Mouse (Mus musculus) stomach, postnatal 0 days (tissue): ENCODE measurements around the gene BC030867. TPM values are rescaled to one million over a fixed set of nuclear protein-coding genes. Genes with fewer than 3 reads are reported as not detected.

Experiments used
- ATAC-seq: fragments of 200-750 bp; cut with Nextera tagmentation; 2 replicates; pipeline ENCODE4 v1.8.0; 2017; ENCODE audit not compliant: low FRiP score, low TSS enrichment
- DNase-seq: peaks from one replicate; pipeline ENCODE4 v3.0.0-alpha.2; 2016; ENCODE audit warnings: low spot score
- H3K27ac ChIP-seq: fragments of 300-500 bp; sonication (generic); replicated peaks from 2 replicates; pipeline ENCODE4 v1.5.1; 2014; ENCODE audit warnings: mild to moderate bottlenecking, control low read depth
- H3K27me3 ChIP-seq: fragments of 300-500 bp; sonication (generic); 2 replicates; pipeline ENCODE4 v1.6.1; 2014; ENCODE audit warnings: low read length; ENCODE audit not compliant: control insufficient read depth, insufficient read depth
- H3K36me3 ChIP-seq: fragments of 300-500 bp; sonication (generic); 2 replicates; pipeline ENCODE4 v1.6.1; 2014; ENCODE audit warnings: low read length, mixed read lengths; ENCODE audit not compliant: control insufficient read depth, insufficient read depth
- H3K4me1 ChIP-seq: fragments of 300-500 bp; sonication (generic); replicated peaks from 2 replicates; pipeline ENCODE4 v1.6.1; 2014; ENCODE audit warnings: antibody characterized with exemption; ENCODE audit not compliant: control insufficient read depth, insufficient read depth
- H3K4me2 ChIP-seq: fragments of 300-500 bp; sonication (generic); replicated peaks from 2 replicates; pipeline ENCODE4 v1.6.1; 2014; ENCODE audit warnings: low read depth, mild to moderate bottlenecking, control low read depth, moderate library complexity
- H3K4me3 ChIP-seq: fragments of 300-500 bp; sonication (generic); 2 replicates; pipeline ENCODE4 v1.5.1; 2014; ENCODE audit warnings: low read depth, low read length, control low read depth
- H3K9ac ChIP-seq: fragments of 300-500 bp; sonication (generic); 2 replicates; pipeline ENCODE4 v1.6.1; 2014; ENCODE audit warnings: mild to moderate bottlenecking, low read length, control low read depth, mixed read lengths
- H3K9me3 ChIP-seq: fragments of 300-500 bp; sonication (generic); 2 replicates; pipeline ENCODE4 v1.6.1; 2016; ENCODE audit warnings: low read length; ENCODE audit not compliant: control insufficient read depth
- CTCF ChIP-seq: IDR thresholded peaks from 2 replicates; pipeline ENCODE4 v1.5.1; 2016; ENCODE audit warnings: antibody characterized with exemption, low read depth, mild to moderate bottlenecking, moderate library complexity
- EP300 ChIP-seq: optimal IDR thresholded peaks from 2 replicates; pipeline ENCODE3; 2016; ENCODE audit warnings: antibody characterized with exemption
- WGBS: fragments of 180-500 bp; shearing (Covaris S2); extraction: QIAGEN DNeasy Blood & Tissue Kit; methylation state at CpG from one replicate; pipeline ENCODE4 v1.1.7; 2014; 5-methylcytosine and 5-hydroxymethylcytosine counted together
- polyA plus RNA-seq: library from polyadenylated mRNA; unstranded; fragments of >200 nt; fragmentation: Nextera tagmentation; extraction: Ambion mirVana; gene quantifications from 2 replicates; pipeline ENCODE4 v1.2.1, GENCODE M21; 2015

The BC030867 gene
- polyA plus RNA-seq, 1 experiment from 2014 or later: 2.7 TPM

GRCm38 (mm10) chr11:102208846-102209245, 39.8 kb upstream of the BC030867 start:
- WGBS: 24% methylated on average over 3 of the region's 4 CpGs
- H3K27ac ChIP-seq: no peak overlapping the region
- DNase-seq: no peak
- H3K4me3 ChIP-seq: no peak overlapping the region
- no peak for TF ChIP-seq EP300
- no peak for TF ChIP-seq CTCF
- H3K27me3 ChIP-seq: no peaks in the 10 kb centered on the region
- H3K4me2 ChIP-seq: no peak overlapping the region
- H3K9me3 ChIP-seq: no peaks in the 10 kb centered on the region
- H3K36me3 ChIP-seq: peaks cover 19% of the 10 kb centered on the region
- no peak for ATAC-seq
- H3K9ac ChIP-seq: peak overlapping the region; percentile 18; the same call in 1 of the 2 replicates
- peaks cover 5% of the 10 kb centered on the region; the same call in 1 of the 2 replicates for H3K4me1 ChIP-seq

DNA sequence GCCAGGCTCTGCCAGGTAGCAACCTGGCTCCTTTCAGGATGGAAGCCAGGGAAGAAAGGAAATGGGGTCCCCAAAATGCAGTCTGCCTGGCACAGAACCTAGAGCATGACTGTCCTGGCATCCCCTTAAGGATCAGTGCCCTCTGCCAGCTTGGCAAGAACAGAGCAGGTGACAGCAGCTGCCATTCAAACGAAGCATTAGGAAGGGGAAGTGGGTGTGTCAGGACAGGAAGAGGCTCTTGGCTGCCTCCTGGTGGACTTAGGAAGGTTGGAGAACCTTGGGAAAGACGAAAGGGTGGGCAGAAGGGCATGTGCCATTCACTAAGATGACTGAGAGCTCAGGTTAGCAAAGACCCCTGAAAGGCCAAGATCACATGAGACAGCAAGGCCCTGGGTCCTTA, 38.9 kb upstream of the BC030867 start:
- H3K27me3 ChIP-seq: no peaks in the 10 kb centered on the region
- H3K9ac ChIP-seq: no peak overlapping the region
- ATAC-seq (no peak), DNase-seq (no peak)
- H3K4me3 ChIP-seq: no peak overlapping the region
- H3K27ac ChIP-seq: no peak overlapping the region
- peaks cover 12% of the 10 kb centered on the region; the same call in 1 of the 2 replicates for H3K36me3 ChIP-seq
- TF ChIP-seq EP300: no peak
- peak; percentile 83 for TF ChIP-seq CTCF
- peaks cover 13% of the 10 kb centered on the region for H3K4me1 ChIP-seq
- H3K4me2 ChIP-seq: no peak overlapping the region
- no peaks in the 10 kb centered on the region for H3K9me3 ChIP-seq
- WGBS: 63% methylated on average over 2 of the region's 2 CpGs

DNA sequence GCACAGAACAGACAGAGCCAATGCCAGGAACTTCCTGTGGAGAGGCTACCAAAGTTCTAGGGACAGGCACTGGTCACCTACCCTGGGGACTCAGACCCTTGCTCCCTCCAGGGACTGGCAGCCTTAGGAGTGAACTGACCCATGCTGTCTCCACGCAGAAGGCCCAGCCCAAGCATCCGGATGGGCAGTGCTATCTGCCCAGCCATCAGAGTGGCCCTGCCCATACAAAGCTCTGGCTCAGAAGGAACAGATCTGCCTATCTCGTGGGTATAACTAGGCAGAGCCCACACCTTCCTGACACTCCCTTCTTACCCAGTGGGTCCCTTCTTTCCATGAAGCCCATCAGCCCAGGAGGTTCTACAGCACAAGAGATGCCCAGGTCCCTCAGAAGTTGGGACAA, 38.5 kb upstream of the BC030867 start:
- H3K36me3 ChIP-seq: peaks cover 12% of the 10 kb centered on the region; the same call in 1 of the 2 replicates
- no peaks in the 10 kb centered on the region for H3K9me3 ChIP-seq
- DNase-seq: no peak
- H3K4me3 ChIP-seq: no peak overlapping the region
- no peak overlapping the region for H3K9ac ChIP-seq
- peaks cover 17% of the 10 kb centered on the region for H3K4me1 ChIP-seq
- H3K4me2 ChIP-seq: no peak overlapping the region
- no peak overlapping the region for H3K27ac ChIP-seq
- WGBS: 65% methylated on average over 3 of the region's 3 CpGs
- no peak for ATAC-seq
- H3K27me3 ChIP-seq: no peaks in the 10 kb centered on the region
- TF ChIP-seq EP300: no peak
- TF ChIP-seq CTCF: no peak

DNA sequence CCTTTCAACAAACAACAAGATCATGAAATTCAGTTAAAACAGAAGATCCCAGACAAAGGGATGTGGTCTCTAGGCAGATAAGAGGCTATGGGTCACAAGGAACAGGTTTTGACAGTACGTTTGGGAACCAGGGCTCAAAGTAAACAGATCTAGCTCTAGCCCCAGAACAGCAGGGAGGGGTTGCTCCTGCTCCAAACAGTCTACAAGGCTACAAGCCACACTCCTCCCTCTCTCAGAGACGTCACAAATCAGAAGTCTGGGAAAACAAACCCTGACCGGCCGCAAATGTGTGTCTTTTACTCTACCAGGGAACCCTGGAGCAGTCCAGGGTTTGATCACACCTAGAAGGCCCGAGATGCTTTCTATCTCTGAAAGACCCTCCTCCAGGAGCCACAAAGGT, 37.7 kb upstream of the BC030867 start:
- Histone ChIP-seq H3K4me1 (peaks cover 25% of the 10 kb centered on the region), H3K36me3 (peaks cover 5% of the 10 kb centered on the region; the same call in 1 of the 2 replicates), H3K4me3 (no peak overlapping the region), H3K9ac (peak overlapping the region; percentile 27; the same call in 1 of the 2 replicates), H3K9me3 (no peaks in the 10 kb centered on the region), H3K27me3 (no peaks in the 10 kb centered on the region), H3K4me2 (no peak overlapping the region), H3K27ac (peak overlapping the region; percentile 49)
- ATAC-seq (no peak), DNase-seq (no peak)
- TF ChIP-seq CTCF: no peak
- no peak for TF ChIP-seq EP300
- WGBS: 22% methylated on average over 5 of the region's 5 CpGs

- Histone ChIP-seq H3K9me3 (no peaks in the 10 kb centered on the region), H3K27ac (no peak overlapping the region; the same call in 1 of the 2 replicates), H3K4me3 (no peak overlapping the region), H3K36me3 (no peaks in the 10 kb centered on the region), H3K4me1 (peaks cover 28% of the 10 kb centered on the region), H3K27me3 (no peaks in the 10 kb centered on the region), H3K4me2 (no peak overlapping the region), H3K9ac (no peak overlapping the region)
- 46% methylated on average over 18 of the region's 18 CpGs for WGBS
- ATAC-seq (no peak), DNase-seq (no peak)
- no peak for TF ChIP-seq CTCF
- TF ChIP-seq EP300: peak; percentile 24
Observed at GRCm38 (mm10) chr11:102211936-102212341, 36.7 kb upstream of the BC030867 start.

DNA sequence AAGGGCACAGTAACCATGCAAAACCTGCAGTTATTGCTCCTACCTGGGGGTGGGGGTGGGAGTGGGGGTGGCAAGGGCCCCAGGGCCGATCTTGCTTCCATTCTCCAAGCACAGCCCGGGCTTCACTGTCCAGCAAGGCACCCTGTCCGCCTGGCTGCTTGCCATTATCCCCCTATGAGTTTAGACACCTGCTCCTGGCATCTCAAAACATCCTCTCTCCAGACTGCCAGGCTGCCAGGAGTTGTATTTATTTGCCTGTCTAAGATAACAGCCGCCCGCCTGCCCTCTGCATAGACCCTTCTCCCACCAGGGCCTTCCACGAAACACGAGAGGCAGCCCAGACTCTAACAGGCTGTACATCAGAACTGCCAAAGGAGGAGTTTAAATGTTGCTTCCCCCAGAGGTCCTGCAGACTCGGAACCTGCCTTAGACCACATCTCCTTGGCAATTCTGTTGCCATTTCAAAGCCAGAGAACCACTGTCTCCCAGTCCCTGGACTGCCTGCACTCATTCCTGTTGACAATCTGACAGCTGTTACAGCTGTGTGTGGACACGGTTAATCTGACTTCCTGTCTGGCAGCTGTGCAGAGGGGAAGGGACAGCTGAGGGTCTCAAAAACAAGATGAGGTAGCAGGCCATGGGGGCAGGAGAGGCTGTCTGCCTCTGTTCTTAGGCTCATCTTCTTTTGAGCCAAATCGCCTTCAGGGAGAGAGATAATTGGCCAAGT, 34.1 kb upstream of the BC030867 start:
- TF ChIP-seq CTCF (no peak), EP300 (no peak)
- Histone ChIP-seq H3K4me2 (peak overlapping the region; percentile 8), H3K4me1 (peaks cover 40% of the 10 kb centered on the region), H3K9me3 (no peaks in the 10 kb centered on the region), H3K4me3 (no peak overlapping the region), H3K27me3 (no peaks in the 10 kb centered on the region), H3K27ac (0 out of 2 replicates have a peak overlapping the region, but pooled peaks have one; percentile 91), H3K36me3 (no peaks in the 10 kb centered on the region), H3K9ac (no peak overlapping the region)
- 48% methylated on average over 10 of the region's 10 CpGs for WGBS
- DNase-seq: no peak
- no peak for ATAC-seq
